Mouse (Mus musculus) intestine, postnatal 0 days (tissue): ENCODE data around the gene Catspere2. TPM values are rescaled to one million over a fixed set of nuclear protein-coding genes. Genes with fewer than 3 reads are reported as not detected.
A peak's percentile ranks its signal among the peaks of the same experiment; 100 is the strongest.
"Not testable (repeated sequence)": the region's sequence is repeated elsewhere in the genome, so short reads cannot be mapped to it uniquely, and the experiment has no call there.

Source experiments
- ATAC-seq: fragments of 200-750 bp; cut with Nextera tagmentation; 2 replicates; pipeline ENCODE4 v1.8.0; 2017; ENCODE audit warnings: mild to moderate bottlenecking, moderate TSS enrichment, moderate library complexity
- H3K27ac ChIP-seq: fragments of 300-500 bp; sonication (generic); 2 replicates; pipeline ENCODE4 v1.5.1; 2014; ENCODE audit warnings: mild to moderate bottlenecking, low read depth, low read length, moderate library complexity
- H3K27me3 ChIP-seq: fragments of 300-500 bp; sonication (generic); replicated peaks from 2 replicates; pipeline ENCODE4 v1.6.1; 2014; ENCODE audit warnings: low read length, mixed read lengths; ENCODE audit not compliant: control insufficient read depth, insufficient read depth
- H3K36me3 ChIP-seq: fragments of 300-500 bp; sonication (generic); 2 replicates; pipeline ENCODE4 v1.6.1; 2014; ENCODE audit warnings: mild to moderate bottlenecking, moderate library complexity; ENCODE audit not compliant: control insufficient read depth, insufficient read depth
- H3K4me1 ChIP-seq: fragments of 300-500 bp; sonication (generic); replicated peaks from 2 replicates; pipeline ENCODE4 v1.6.1; 2014; ENCODE audit warnings: antibody characterized with exemption, low read length, mixed read lengths; ENCODE audit not compliant: control insufficient read depth, insufficient read depth
- H3K4me2 ChIP-seq: fragments of 300-500 bp; sonication (generic); replicated peaks from 2 replicates; pipeline ENCODE4 v1.6.1; 2014; ENCODE audit warnings: low read depth, mild to moderate bottlenecking, moderate library complexity
- H3K4me3 ChIP-seq: fragments of 300-500 bp; sonication (generic); 2 replicates; pipeline ENCODE4 v1.5.1; 2014; ENCODE audit warnings: low read depth, low read length
- H3K9ac ChIP-seq: fragments of 300-500 bp; sonication (generic); 2 replicates; pipeline ENCODE4 v1.6.1; 2014; ENCODE audit warnings: mild to moderate bottlenecking, low read depth, low read length
- H3K9me3 ChIP-seq: fragments of 300-500 bp; sonication (generic); 2 replicates; pipeline ENCODE4 v1.6.1; 2016; ENCODE audit warnings: mixed run types; ENCODE audit not compliant: control insufficient read depth
- CTCF ChIP-seq: sonication (generic); IDR thresholded peaks from 2 replicates; pipeline ENCODE4 v1.5.1; 2016; ENCODE audit warnings: low read depth, mild to moderate bottlenecking, control low read depth, antibody characterized with exemption, moderate library complexity
- WGBS: fragments of 180-500 bp; shearing (Covaris S2); extraction: QIAGEN DNeasy Blood & Tissue Kit; methylation state at CpG from one replicate; pipeline ENCODE4 v1.1.7; 2014; 5-methylcytosine and 5-hydroxymethylcytosine counted together
- polyA plus RNA-seq: library from polyadenylated mRNA; unstranded; fragments of >200 nt; fragmentation: Nextera tagmentation; extraction: Ambion mirVana; gene quantifications from 2 replicates; pipeline ENCODE4 v1.2.1, GENCODE M21; 2015

Catspere2 gene
- polyA plus RNA-seq, 1 experiment from 2014 or later = 0.17 TPM

DNA sequence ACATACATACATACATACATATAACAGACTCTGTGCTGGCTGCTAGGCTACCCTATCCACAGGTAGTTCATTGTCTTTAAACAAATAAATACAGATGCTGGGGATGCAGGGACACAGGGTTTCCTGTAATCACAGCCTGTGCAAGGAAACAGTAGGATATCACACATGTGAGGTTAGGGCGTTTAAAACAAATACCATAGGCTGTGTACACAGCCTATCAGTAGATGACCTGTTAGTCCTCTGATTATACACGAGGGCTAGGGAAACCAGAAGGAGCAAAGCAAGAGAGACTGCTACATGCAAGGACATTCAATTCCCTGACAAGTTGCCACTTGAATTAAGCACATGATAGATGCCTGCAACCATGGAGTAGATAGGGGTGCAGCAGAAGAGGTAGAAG, 139.0 kb downstream of the Catspere2 start:
- not testable (repeated sequence) for H3K4me3 ChIP-seq, ATAC-seq, H3K27me3 ChIP-seq, H3K36me3 ChIP-seq, H3K4me2 ChIP-seq, H3K27ac ChIP-seq, H3K4me1 ChIP-seq, H3K9ac ChIP-seq, H3K9me3 ChIP-seq
- 21% methylated on average over 2 of the region's 2 CpGs for WGBS

DNA sequence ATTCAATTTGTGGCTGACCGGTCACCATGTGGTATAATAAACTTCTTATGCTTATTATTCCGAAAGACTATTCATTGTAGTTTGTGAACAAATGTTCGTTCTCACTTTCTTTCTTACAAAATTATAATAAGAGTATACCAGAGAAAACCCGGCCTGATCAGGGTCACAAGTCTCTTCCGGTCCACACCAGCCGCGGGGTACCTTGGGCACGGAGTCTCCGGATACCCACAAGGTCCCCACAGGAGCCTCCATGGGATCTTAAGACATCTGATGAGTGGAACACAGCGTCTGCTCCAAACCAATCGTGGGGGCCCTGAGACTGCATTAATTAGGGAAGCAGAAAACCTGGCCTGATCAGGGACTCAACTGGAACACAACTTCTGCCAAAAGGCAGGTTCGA, 151.1 kb downstream of the Catspere2 start:
- Histone ChIP-seq H3K4me3 (no peak overlapping the region), H3K4me2 (no peak overlapping the region), H3K27me3 (no peaks in the 10 kb centered on the region), H3K9me3 (no peaks in the 10 kb centered on the region), H3K4me1 (no peaks in the 10 kb centered on the region), H3K36me3 (no peaks in the 10 kb centered on the region), H3K27ac (no peak overlapping the region), H3K9ac (no peak overlapping the region)
- no peak for TF ChIP-seq CTCF
- WGBS = 95% methylated on average over 12 of the region's 12 CpGs
- no peak for ATAC-seq

DNA sequence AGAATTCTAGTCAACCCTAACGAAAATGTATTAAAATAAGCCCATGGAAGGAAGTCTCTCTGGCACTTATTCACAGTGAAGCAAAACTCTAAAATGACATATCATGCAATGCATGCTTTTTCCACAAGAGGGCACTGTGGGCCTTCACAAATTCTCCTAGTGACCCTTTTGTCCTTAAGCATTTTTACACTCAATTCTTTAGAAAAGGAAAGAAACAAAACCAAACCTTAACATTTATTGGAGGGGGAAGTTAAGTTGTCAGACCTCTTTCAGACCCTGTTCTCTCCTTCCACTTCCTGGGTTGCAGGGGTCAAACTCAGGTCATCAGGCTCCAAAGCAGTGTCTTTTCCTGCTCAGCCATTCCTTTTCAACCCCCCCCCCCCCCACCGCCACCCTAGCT, 163.3 kb downstream of the Catspere2 start:
- ATAC-seq = not testable (repeated sequence)

DNA sequence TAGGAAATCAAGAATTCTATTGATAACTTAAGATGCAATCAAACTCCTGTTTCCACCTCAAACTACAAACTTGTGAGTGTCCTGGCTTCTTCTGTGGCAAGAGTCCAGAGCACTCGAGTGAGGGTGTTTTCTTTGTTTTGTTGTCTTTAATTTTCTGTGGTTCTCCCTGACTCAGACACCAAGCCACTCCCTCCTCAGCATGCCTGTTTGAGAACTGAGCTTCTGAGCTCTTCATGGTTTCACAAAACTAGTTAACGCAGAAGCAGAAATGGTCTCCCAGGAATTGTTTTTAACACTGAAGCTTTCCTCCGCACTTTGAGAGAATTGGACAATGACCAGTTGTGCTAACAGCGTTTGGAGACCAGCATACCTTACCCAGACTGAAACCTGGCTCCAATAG, 163.7 kb downstream of the Catspere2 start:
- H3K27me3 ChIP-seq, H3K4me3 ChIP-seq, H3K4me1 ChIP-seq, H3K27ac ChIP-seq, ATAC-seq, H3K36me3 ChIP-seq, H3K9ac ChIP-seq, H3K4me2 ChIP-seq, H3K9me3 ChIP-seq: not testable (repeated sequence)
- 66% methylated on average over 3 of the region's 4 CpGs for WGBS

More for the DNA sequence above, 163.3 kb downstream of the Catspere2 start:
- not testable (repeated sequence) for H3K9me3 ChIP-seq, H3K36me3 ChIP-seq, H3K27ac ChIP-seq, H3K9ac ChIP-seq, H3K4me2 ChIP-seq, H3K4me1 ChIP-seq, H3K27me3 ChIP-seq, H3K4me3 ChIP-seq
- WGBS = 30% methylated on average over 2 of the region's 2 CpGs
- TF ChIP-seq CTCF = peak; percentile 61

DNA sequence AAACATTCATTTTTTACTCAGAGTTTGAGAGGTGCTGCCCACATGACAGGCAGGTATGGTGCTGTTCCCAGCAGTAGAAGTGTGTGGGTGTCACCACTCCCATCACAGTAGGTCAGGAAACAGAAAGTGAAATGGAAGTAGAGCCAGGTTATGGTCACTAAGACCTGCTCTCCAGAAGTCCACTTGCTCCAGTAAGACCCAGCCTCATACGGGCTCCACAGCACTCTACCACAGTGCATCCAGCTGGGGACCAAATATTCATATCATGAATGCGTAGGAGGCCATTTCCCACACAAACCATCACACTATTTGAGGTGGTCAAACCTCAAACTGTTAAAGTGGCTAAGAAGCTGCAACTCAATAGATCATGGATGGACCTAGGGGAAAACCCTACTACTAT, 199.0 kb downstream of the Catspere2 start:
- H3K27me3 ChIP-seq = no peaks in the 10 kb centered on the region
- H3K27ac ChIP-seq = no peak overlapping the region
- WGBS = 91% methylated on average over 2 of the region's 2 CpGs
- no peak overlapping the region for H3K4me2 ChIP-seq
- H3K9me3 ChIP-seq = no peaks in the 10 kb centered on the region
- no peak overlapping the region for H3K4me3 ChIP-seq
- no peak for TF ChIP-seq CTCF
- no peak overlapping the region for H3K9ac ChIP-seq
- H3K4me1 ChIP-seq = no peaks in the 10 kb centered on the region
- no peak for ATAC-seq
- H3K36me3 ChIP-seq = no peaks in the 10 kb centered on the region

DNA sequence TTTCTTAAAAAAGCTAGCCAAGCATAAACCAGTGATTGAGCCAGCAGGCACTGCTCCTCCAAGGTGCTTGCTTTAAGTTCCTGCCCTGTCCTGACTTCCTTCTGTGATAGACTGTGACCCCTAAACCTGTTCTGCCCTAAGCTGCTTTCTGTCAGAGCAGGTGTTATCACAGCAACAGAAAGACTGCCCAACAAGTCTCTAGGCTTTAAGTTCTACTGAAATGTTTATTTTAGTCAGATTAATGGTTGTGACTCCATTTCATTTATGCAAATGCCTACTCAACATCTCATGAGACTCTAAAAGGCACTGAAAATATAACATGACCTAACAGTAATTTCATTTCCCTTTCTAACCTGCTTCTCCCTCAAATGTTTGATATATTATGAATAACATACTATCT, 202.4 kb downstream of the Catspere2 start:
- H3K4me3 ChIP-seq = no peak overlapping the region
- no peaks in the 10 kb centered on the region for H3K27me3 ChIP-seq
- no peaks in the 10 kb centered on the region for H3K9me3 ChIP-seq
- ATAC-seq = no peak
- TF ChIP-seq CTCF = no peak
- H3K4me1 ChIP-seq = no peaks in the 10 kb centered on the region
- H3K9ac ChIP-seq = no peak overlapping the region
- H3K36me3 ChIP-seq = no peaks in the 10 kb centered on the region
- no peak overlapping the region for H3K27ac ChIP-seq
- H3K4me2 ChIP-seq = no peak overlapping the region

DNA sequence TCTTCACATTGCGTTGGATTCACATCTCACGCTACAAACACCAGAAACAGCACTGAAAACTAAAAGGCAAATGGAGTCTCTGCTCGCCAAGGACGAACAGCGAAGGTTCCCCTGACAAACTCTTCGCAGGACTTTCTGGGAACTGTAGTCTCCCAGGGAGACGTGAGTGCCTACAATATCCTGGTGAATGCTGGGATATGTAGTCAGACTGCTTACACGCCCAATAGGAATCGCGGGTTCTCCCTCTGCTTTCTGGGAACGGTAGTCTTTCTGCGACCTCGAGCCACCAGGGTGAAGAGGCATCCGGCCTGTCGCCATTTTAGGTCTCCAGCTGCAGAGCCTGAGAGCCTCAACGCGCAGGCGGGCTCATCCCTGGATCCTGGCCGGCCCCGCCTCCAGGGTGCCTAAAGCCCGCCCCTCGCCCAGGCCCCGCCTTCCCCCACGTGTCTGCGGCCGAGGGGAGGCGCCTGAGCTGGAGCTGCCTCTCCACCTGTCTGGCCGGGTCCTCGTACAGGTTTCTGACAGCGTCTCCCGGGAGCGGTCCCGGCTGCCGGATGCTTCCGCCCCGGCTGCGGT, 204.1 kb downstream of the Catspere2 start, which contains the start of gene Desi2:
Desi2 (plus strand) TSS at position 202 of the 576 bp plus-strand sequence.
- peak; percentile 99 for ATAC-seq
- H3K4me2 ChIP-seq = peak within 1 kb of the TSS; percentile 71
- not testable (repeated sequence) for H3K36me3 ChIP-seq, H3K9me3 ChIP-seq, H3K27me3 ChIP-seq, H3K4me1 ChIP-seq
- H3K9ac ChIP-seq = peak within 1 kb of the TSS; percentile 57
- peak within 1 kb of the TSS; percentile 73 for H3K27ac ChIP-seq
- WGBS = under 1% methylated on average over 35 of the region's 37 CpGs
- peak within 1 kb of the TSS; percentile 54 for H3K4me3 ChIP-seq
